Mouse (Mus musculus) intestine, embryonic 16.5 days (tissue): ENCODE data around the gene Trir. TPM values are rescaled to one million over a fixed set of nuclear protein-coding genes. Genes with fewer than 3 reads are reported as not detected.

Experiments
- ATAC-seq: fragments of 200-750 bp; cut with Nextera tagmentation; 2 replicates; pipeline ENCODE4 v1.8.0; 2017; ENCODE audit warnings: moderate TSS enrichment, moderate library complexity
- H3K27ac ChIP-seq: fragments of 300-500 bp; sonication (generic); 2 replicates; pipeline ENCODE4 v1.5.1; 2014; ENCODE audit warnings: mild to moderate bottlenecking, low read length
- H3K27me3 ChIP-seq: fragments of 300-500 bp; sonication (generic); replicated peaks from 2 replicates; pipeline ENCODE4 v1.6.1; 2014; ENCODE audit warnings: low read length, control low read depth, mixed read lengths; ENCODE audit not compliant: control insufficient read depth, insufficient read depth
- H3K36me3 ChIP-seq: fragments of 300-500 bp; sonication (generic); 2 replicates; pipeline ENCODE4 v1.6.1; 2014; ENCODE audit warnings: low read length, control low read depth; ENCODE audit not compliant: control insufficient read depth, insufficient read depth
- H3K4me1 ChIP-seq: fragments of 300-500 bp; sonication (generic); 2 replicates; pipeline ENCODE4 v1.6.1; 2014; ENCODE audit warnings: low read length, control low read depth, mixed read lengths; ENCODE audit not compliant: control insufficient read depth, insufficient read depth
- H3K4me2 ChIP-seq: fragments of 300-500 bp; sonication (generic); 2 replicates; pipeline ENCODE4 v1.6.1; 2014; ENCODE audit warnings: low read depth, low read length, control low read depth
- H3K4me3 ChIP-seq: fragments of 300-500 bp; sonication (generic); 2 replicates; pipeline ENCODE4 v1.5.1; 2014; ENCODE audit warnings: mild to moderate bottlenecking, low read length
- H3K9ac ChIP-seq: fragments of 300-500 bp; sonication (generic); 2 replicates; pipeline ENCODE4 v1.6.1; 2014; ENCODE audit warnings: low read depth, low read length
- H3K9me3 ChIP-seq: fragments of 300-500 bp; sonication (generic); 2 replicates; pipeline ENCODE4 v1.6.1; 2016; ENCODE audit warnings: low read length, control low read depth; ENCODE audit not compliant: control insufficient read depth
- WGBS: fragments of 180-500 bp; shearing (Covaris S2); extraction: QIAGEN DNeasy Blood & Tissue Kit; methylation state at CpG from one replicate; pipeline ENCODE4 v1.1.7; 2014; 5-methylcytosine and 5-hydroxymethylcytosine counted together
- polyA plus RNA-seq: library from polyadenylated mRNA; unstranded; fragments of >200 nt; fragmentation: Nextera tagmentation; extraction: Ambion mirVana; gene quantifications from 2 replicates; pipeline ENCODE4 v1.2.1, GENCODE M21; 2015

Gene Trir
- polyA plus RNA-seq, 1 experiment from 2014 or later, result 79.0 TPM

DNA sequence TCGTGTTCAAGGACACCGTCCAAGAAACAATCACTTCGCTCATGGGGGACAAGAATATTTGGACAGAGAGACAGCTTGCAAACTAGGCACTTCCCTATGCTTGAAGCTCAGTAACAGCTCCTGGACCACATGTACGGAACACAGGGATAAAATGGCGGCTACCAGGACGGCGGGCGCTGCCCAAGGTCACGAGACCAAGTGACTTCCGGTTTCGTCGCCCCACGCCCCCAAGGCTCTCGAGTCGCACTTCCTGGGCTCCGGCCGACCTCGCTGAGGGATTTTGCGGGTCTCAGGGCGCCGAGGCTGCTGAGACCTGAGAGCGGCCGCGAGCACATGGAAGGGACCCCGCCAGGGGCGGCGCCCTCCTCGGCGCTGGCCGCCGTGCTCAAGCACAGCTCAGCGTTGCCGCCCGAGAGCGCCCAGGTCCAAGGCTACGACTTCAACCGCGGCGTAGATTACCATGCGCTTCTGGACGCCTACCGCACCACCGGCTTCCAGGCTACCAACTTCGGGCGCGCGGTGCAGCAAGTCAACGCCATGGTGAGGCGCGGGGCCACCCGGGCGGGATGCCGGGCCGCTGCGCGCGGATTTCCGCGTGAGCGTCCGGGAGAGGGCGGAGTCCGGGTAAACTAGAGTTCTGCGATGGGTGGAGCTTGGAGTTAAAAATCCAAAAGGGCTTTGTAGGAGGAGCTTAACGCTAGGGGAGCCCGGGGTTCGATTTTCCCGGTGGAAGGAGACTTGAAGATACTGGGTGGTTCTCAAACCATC lies 45.1 kb downstream of the Trir start, which contains the start of gene Dhps:
Gene Dhps, plus strand, starts transcription at position 244 of the 768 bp plus-strand sequence.
- Histone ChIP-seq H3K27ac (peak within 1 kb of the TSS; percentile 97), H3K4me3 (peak within 1 kb of the TSS; percentile 91), H3K27me3 (no peaks in the 10 kb centered on the region), H3K9ac (peak within 1 kb of the TSS; percentile 87), H3K4me1 (peaks cover 13% of the 10 kb centered on the region; the same call in 1 of the 2 replicates), H3K36me3 (0 out of 2 replicates have a peak, but pooled peaks cover 2% of the 10 kb centered on the region), H3K4me2 (peak within 1 kb of the TSS; percentile 85), H3K9me3 (no peaks in the 10 kb centered on the region)
- ATAC-seq, result peak; percentile 93
- WGBS, result under 1% methylated on average over 68 of the region's 68 CpGs

DNA sequence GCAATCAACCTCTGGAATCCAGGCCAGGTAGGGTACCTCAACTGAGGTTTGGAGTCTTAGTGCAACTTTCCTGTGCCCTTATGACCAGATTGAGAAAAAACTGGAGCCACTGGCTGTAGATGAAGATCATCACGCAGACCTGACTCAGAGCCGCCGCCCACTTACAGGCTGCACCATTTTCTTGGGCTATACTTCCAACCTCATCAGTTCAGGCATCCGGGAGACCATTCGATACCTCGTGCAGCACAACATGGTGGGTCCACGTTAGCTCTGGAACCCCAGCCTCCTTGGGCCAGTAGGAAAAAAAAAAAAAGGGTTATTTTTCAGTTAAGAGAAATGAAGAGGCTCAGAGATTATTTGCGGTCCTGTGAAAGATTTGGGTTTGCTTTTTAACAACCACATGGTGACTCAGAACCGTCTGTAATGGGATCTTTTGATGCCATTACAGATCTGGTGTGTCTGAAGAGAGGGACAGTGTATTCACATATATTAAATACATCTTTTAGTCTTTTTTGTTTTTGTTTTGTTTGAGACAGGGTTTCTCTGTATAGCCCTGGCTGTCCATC lies 45.8 kb downstream of the Trir start:
- H3K27ac ChIP-seq, result peak overlapping the region; percentile 97
- peak overlapping the region; percentile 85 for H3K4me2 ChIP-seq
- peak overlapping the region; percentile 87 for H3K9ac ChIP-seq
- H3K9me3 ChIP-seq, result no peaks in the 10 kb centered on the region
- peak; percentile 7; the same call in 1 of the 2 replicates for ATAC-seq
- WGBS, result 33% methylated on average over 9 of the region's 9 CpGs
- H3K4me1 ChIP-seq, result peaks cover 13% of the 10 kb centered on the region; the same call in 1 of the 2 replicates
- no peaks in the 10 kb centered on the region for H3K27me3 ChIP-seq
- H3K36me3 ChIP-seq, result 0 out of 2 replicates have a peak, but pooled peaks cover 2% of the 10 kb centered on the region
- peak overlapping the region; percentile 91 for H3K4me3 ChIP-seq

DNA sequence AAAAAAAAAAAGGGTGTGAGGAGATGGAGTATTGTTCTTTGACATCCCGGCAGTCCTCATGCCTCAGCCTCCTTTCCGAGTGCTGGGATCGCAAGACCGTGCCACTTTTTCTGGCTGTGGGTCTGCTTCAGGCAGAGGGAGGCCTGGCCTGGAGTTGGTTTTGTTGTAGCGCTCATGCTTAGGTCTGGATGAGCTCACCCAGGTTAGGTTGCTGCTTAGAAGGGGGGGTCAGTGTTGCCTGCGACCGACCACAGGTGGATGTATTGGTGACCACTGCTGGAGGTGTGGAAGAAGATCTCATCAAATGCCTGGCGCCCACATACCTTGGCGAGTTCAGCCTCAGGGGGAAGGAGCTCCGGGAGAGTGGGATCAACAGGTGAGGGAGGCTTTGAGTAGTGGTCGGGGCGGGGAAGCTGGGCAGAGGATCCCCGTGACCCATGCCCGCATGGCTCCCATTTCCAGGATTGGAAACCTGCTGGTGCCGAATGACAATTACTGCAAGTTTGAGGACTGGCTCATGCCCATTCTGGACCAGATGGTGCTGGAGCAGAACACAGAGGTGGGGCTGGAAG lies 46.5 kb downstream of the Trir start:
- Histone ChIP-seq H3K27ac (no peak overlapping the region), H3K27me3 (no peaks in the 10 kb centered on the region), H3K4me2 (no peak overlapping the region), H3K4me1 (peaks cover 13% of the 10 kb centered on the region; the same call in 1 of the 2 replicates), H3K36me3 (0 out of 2 replicates have a peak, but pooled peaks cover 2% of the 10 kb centered on the region), H3K9me3 (no peaks in the 10 kb centered on the region), H3K9ac (0 out of 2 replicates have a peak overlapping the region, but pooled peaks have one; percentile 4), H3K4me3 (no peak overlapping the region)
- no peak for ATAC-seq
- WGBS, result 89% methylated on average over 15 of the region's 15 CpGs

DNA sequence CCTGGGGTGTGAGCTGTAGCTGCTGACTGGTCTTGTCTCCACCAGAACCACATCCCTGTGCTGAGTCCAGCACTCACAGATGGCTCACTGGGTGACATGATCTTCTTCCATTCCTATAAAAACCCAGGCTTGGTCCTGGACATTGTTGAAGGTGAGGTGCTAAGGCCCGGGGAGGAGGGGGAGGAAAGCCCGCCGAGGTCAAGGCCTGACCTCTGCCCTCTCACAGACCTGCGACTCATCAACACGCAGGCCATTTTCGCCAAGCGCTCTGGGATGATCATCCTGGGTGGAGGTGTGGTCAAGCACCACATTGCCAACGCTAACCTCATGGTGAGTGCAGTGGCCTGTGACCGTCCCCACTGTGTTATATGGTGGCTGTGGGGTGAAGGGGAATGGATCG lies 47.5 kb downstream of the Trir start:
- no peak overlapping the region for H3K4me2 ChIP-seq
- WGBS, result 76% methylated on average over 10 of the region's 10 CpGs
- no peak overlapping the region for H3K27ac ChIP-seq
- no peak overlapping the region for H3K9ac ChIP-seq
- H3K36me3 ChIP-seq, result 0 out of 2 replicates have a peak, but pooled peaks cover 2% of the 10 kb centered on the region
- H3K27me3 ChIP-seq, result no peaks in the 10 kb centered on the region
- peaks cover 13% of the 10 kb centered on the region; the same call in 1 of the 2 replicates for H3K4me1 ChIP-seq
- no peak overlapping the region for H3K4me3 ChIP-seq
- ATAC-seq, result no peak
- H3K9me3 ChIP-seq, result no peaks in the 10 kb centered on the region

DNA sequence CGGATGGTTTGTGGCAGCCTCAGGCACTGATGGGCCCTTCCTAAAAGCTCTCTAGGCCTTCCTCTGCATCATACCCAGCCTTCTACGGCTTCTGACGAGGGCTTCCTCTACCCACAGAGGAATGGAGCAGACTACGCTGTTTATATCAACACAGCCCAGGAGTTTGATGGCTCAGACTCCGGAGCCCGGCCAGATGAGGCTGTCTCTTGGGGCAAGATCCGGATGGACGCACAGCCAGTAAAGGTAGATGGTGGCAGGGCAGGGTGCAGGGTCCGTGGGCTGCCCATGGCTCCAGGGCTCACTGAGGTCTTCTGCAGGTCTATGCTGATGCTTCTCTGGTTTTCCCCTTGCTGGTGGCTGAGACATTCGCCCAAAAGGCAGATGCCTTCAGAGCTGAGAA lies 48.0 kb downstream of the Trir start:
- ATAC-seq, result no peak
- Histone ChIP-seq H3K4me3 (no peak overlapping the region), H3K27me3 (no peaks in the 10 kb centered on the region), H3K36me3 (0 out of 2 replicates have a peak, but pooled peaks cover 2% of the 10 kb centered on the region), H3K9ac (no peak overlapping the region), H3K9me3 (no peaks in the 10 kb centered on the region), H3K27ac (no peak overlapping the region), H3K4me1 (peaks cover 16% of the 10 kb centered on the region), H3K4me2 (no peak overlapping the region)
- 85% methylated on average over 10 of the region's 10 CpGs for WGBS

DNA sequence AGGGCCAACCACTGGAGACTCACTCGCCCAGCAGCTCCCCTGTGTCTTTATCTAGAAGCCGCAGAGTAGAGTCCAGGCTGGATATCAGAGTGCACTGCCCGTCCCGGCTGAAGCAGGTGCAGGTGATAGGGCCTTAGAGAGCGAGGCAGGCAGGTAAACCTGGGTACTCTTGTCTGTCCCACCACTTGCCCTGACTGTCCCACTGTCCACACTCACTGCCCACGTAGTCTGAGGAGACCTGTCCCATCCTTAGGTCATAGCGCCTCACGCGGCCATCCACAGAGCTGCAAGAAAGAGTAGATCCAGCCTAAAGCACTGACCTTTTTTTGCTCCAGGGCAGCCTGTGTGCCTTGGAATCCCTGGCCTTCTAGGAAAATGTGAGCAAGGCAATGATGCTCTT lies 49.4 kb downstream of the Trir start:
- ATAC-seq, result no peak
- H3K27ac ChIP-seq, result no peak overlapping the region
- 0 out of 2 replicates have a peak, but pooled peaks cover 2% of the 10 kb centered on the region for H3K36me3 ChIP-seq
- H3K4me3 ChIP-seq, result no peak overlapping the region
- H3K9ac ChIP-seq, result no peak overlapping the region
- H3K4me2 ChIP-seq, result no peak overlapping the region
- WGBS, result 79% methylated on average over 9 of the region's 9 CpGs
- H3K27me3 ChIP-seq, result no peaks in the 10 kb centered on the region
- H3K9me3 ChIP-seq, result no peaks in the 10 kb centered on the region
- H3K4me1 ChIP-seq, result peaks cover 15% of the 10 kb centered on the region

DNA sequence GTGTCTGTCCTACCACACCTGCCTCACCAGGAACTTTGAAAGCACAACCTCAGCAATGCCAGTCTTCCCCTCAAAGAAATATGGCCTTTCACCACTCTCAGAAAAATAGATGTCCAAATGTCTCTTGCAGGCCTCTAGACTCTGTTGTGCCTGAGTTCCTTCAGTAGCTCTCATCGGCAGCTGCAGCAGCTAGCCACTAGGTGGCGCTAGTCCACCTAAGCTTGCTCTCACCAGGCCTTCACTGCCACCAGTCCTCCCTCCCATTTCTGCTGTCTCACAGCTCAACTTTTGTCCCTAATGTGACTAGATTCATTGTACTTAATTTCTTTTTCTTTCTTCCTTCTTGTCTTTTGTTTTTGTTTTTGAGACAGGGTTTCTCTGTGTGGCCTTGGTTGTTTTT lies 50.4 kb downstream of the Trir start:
- peaks cover 18% of the 10 kb centered on the region for H3K4me1 ChIP-seq
- H3K4me3 ChIP-seq, result no peak overlapping the region
- ATAC-seq, result peak; percentile 45; the same call in 1 of the 2 replicates
- H3K9me3 ChIP-seq, result no peaks in the 10 kb centered on the region
- no peak overlapping the region for H3K27ac ChIP-seq
- no peaks in the 10 kb centered on the region for H3K27me3 ChIP-seq
- H3K36me3 ChIP-seq, result 0 out of 2 replicates have a peak, but pooled peaks cover 2% of the 10 kb centered on the region
- H3K4me2 ChIP-seq, result no peak overlapping the region
- WGBS, result 0% methylated on average over 2 of the region's 2 CpGs
- H3K9ac ChIP-seq, result no peak overlapping the region
